Mouse (Mus musculus) small intestine, adult 10 weeks (tissue): ENCODE data around the gene Gm10775. TPM values are rescaled to one million over a fixed set of nuclear protein-coding genes. Genes with fewer than 3 reads are reported as not detected.

Experiments used
- polyA plus RNA-seq: library from polyadenylated mRNA; stranded (reverse); fragments of 350-450 nt; fragmentation: Illumina TruSeq; extraction: RNeasy Lipid Tissue Mini Kit (QIAGEN cat#74804); gene quantifications from one replicate; pipeline ENCODE4 v1.2.3, GENCODE M21; 2014; ENCODE audit warnings: low replicate concordance

Gm10775 gene
- not detected for polyA plus RNA-seq

GRCm38 (mm10) chr13:65259239-65259638, at the start of gene Gm10775:
Gm10775 (plus strand) TSS chr13:65259539.

GRCm38 (mm10) chr13:65278383-65279341, 19.3 kb downstream of the Gm10775 start, which contains the start of gene Zfp369:
Zfp369 (plus strand) TSS chr13:65278814.

Other genes with a start within 250 kb of the Gm10775 start
- gene Spata31d1c, start 226.5 kb upstream of the Gm10775 start, polyA plus RNA-seq, result not detected
- gene Prss47, start 206.8 kb upstream of the Gm10775 start, polyA plus RNA-seq, result not detected
- 125 TPM for gene Mfsd14b, start 146.6 kb upstream of the Gm10775 start, polyA plus RNA-seq
- gene Olfr465-ps1, start 121.5 kb upstream of the Gm10775 start, polyA plus RNA-seq, result not detected
- not detected for gene Olfr466, start 109.3 kb upstream of the Gm10775 start, polyA plus RNA-seq
- gene Nlrp4f, start 53.6 kb upstream of the Gm10775 start, polyA plus RNA-seq, result not detected
- 35.4 TPM for gene Zfp369, start 19.3 kb downstream of the Gm10775 start, polyA plus RNA-seq